Mouse (Mus musculus): Measurements from ENCODE around the gene Jade1.
A peak's percentile ranks its signal among the peaks of the same experiment; 100 is the strongest.

Jade1 gene

DNA sequence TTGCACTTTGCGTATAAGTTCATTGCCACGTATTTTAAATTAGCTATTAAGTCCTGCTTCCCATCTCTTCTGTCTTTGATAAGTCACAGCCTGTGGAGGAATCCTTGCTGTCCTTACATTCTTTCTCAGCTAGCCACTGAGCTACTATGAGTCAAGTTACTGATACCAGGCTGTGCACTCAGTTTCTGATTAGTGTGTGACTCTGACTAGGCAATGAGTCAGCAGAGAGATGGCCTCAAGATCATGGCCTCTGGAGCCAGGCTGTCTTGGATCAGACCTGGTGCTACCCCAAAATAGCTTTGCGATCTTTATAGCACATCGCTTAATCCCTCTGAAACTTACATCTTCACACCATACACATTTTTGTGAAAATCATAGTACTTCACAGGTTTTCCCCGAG is 8.2 kb upstream of the Jade1 start:
- no peak for ATAC-seq (ENCODE audit: insufficient number of reproducible peaks, low FRiP score, low TSS enrichment)

DNA sequence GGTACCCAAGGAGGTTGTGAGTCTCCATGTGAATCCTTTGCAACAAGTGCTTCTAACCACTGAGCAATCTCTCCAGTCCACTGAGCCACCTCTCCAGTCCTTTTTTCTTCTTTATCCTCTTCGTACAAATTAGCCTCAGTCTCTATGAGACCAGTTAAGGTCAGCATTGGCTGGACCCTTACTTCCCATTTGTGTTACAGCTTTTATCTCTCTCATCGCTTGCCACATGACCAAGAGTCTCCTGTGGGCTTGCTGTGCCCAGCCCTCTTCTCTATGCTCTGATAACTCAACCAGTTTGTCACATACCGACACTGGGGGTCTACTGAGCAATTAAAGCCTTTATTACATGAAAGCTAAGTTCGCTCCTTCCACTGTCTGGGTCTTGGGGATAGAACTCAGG is 7.3 kb upstream of the Jade1 start:
- ATAC-seq (ENCODE audit: insufficient number of reproducible peaks, low FRiP score, low TSS enrichment), result no peak

DNA sequence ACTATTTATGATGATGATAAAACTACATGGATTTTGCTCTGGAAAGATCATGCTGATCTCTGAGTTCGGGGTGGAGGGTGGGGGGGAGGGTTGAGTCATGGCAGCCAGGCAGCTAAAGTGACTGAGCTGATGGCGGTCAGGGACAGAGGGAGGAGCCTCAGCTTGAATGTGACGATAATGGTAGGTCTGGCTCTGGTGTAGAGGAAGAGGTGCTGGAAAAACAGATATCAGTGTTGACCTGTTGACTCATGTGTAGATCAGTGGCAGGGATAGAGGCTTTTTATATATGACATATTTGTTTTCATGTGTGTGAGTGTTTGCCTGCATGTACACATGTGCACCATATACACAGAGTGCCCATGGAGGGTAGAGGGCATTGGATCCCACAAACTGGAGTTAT is 3.9 kb upstream of the Jade1 start:
- ATAC-seq (ENCODE audit: insufficient number of reproducible peaks, low FRiP score, low TSS enrichment), result no peak

DNA sequence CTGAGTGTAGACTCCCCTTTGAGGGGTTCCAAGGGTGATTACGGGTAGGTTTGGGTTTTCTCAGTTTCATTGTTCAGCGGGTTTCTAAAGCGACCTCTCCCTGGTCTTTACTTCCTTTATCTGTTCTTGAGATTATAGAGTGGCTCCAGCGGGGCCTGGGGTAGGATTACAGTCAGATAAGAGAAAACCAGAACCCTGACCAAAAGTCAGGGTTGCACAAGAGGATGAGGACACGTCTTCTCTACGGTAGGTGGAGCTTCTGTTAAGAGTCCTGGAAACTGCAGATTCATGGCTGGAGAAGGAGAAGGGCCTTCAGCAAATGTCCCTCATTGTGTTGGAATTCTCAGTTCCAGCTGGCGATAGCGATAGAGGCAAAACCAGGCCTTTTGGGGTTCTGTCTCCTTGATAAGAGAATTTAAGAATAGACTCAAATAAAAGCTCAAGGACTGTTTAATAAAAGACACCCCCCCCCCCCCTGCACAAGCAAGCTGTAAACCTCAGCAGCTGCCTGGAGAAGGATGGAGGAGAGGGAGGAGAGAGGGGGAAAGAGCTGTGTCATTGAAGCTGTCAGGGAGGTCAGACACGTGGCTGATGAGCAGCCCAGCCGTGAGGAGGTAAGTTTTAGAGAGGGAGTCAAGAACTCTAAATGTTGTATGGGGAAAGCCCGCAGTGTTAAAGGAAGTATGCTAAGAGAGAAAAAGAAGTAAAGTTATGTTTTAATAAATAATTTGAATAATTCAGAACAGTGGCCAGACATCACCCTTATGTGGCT is 2.6 kb upstream of the Jade1 start:
- ATAC-seq (ENCODE audit: insufficient number of reproducible peaks, low FRiP score, low TSS enrichment), result no peak

DNA sequence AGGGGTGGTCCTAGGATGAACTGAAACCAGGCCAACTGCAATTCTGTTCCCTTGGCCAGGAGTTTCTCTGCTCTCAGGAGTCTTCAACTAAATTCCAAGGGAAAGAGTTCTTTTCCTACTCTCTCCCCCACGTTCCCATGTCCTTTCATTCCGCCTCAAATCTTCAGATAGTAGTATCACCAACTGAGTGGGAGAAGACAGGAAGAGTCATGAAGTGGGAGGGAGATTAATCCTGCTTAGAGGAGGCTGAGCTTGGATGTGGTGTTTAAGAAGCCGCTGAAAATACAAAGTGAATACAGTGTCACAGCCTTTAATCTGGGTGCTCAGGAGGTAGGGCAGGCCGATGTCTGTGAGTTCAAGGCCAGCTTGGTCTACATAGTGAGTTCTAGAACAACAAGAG is 1.9 kb upstream of the Jade1 start:
- no peak for ATAC-seq (ENCODE audit: insufficient number of reproducible peaks, low FRiP score, low TSS enrichment)

DNA sequence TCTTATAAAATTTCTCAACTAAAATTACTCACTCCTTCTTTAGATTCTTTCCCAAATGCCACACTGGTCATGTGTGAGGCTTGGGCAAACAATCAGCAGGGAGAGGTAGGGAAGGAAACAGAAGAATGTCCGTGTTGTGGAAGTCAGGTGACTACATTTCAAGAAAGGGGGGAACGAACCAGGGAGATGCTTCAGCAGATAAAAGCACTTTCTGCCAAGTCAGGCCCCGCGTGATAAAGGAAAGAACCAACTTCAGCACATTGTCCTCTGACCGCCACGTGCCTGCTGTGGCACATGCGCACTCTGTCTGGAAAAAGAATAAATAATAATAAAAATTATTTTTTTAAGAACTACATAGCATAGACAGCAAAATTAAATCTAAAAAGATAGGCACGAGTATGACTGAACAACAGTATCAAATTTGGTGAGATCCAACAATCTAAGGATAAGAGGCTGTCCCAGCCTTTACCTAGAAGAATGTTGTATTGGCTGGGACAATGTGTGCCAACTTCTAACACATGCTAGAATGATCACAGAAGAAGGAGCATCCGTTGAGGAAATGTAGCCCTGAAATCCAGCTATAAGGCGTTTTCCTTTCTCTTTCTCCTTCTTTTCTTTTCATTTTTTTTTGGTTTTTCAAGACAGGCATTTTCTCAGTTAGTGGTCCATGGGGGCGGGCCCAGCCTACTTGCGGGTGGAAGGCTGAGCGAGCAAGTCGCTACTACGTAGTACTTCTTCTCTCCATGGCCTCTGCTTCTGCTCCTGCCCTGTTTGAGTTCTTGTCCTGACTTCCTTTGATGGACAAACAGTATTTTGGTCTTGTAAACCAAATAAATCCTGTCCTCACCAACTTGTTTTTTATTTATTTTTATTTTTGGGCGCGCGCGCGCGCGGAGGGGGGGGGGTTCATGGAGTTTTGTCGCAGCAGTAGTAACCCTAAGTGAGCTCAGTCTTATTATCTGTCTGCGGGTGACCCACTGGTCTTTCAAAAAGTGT is 753 bp upstream of the Jade1 start:
- ATAC-seq (ENCODE audit: insufficient number of reproducible peaks, low FRiP score, low TSS enrichment), result no peak

DNA sequence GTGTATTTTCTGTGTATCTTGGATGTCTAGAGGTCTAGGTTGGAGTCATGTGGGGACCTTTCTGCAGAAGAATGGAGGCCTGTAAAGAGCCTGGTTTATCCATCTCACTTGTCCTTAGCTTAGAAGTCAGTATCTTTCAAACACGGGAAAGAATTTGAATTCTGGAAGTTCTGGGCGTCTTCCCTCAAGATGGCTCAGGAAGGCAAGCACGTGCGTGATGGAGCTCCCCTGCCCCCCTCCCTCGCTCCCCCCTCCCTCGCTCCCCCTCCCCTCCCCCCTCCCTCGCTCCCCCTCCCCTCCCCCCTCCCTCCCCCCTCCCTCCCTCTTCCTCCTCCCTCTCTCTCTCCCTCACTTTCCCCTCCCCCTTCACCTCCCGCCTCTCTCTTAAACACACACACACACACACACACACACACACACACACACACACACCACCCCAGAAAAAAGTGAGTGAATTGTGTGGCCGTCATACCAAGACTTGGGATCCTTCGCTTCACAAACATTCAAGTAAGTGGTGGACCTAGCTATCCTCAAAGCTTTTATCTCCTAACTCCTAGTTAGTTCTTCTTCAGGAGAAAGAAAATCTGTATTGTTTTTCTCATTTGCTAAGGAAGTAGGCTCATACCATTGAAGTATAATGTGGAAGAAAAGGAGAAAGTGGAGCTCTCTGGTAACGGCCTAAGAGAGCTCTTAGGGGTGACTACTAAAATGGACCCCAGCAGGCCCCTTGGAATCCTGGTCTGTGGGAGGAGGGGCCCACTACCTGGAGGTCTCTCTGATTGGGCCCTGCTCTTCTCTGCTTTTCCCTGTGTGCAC is 1.1 kb downstream of the Jade1 start:
- no peak for ATAC-seq (ENCODE audit: insufficient number of reproducible peaks, low FRiP score, low TSS enrichment)

DNA sequence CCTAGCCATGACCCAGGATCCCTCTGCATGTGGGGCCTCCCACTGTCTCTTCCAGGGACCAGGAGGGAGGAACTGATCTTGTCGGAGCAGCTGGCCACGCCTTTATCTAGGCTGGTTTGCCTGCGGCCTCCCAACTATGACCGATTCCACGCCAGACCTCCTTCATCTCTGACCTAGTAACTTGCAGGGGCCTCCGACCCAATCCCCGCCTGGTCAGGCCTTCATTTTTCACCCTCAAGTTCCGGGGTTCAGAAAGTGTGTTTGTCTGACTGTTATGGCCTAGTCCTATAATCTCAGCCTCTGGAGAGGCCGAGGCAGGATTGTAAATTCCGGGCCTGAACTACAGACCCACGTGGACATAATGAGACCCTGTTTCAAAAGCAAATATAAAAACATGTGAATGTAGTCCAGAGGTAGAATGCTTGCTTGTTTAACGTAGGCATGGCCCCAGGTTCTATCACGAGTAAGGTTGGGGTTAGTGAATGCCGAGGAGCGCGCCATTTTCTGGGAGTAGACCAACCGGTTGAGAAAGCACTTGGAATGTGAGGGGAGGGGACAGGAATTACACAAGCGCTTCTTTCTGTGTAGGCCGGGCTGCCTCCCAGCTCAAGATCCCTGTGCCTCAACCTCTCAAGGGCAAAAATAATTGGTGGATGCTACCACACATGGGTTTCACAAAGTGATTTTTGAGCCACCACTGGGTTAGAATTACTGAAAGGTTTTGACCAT is 1.9 kb downstream of the Jade1 start:
- no peak for ATAC-seq (ENCODE audit: insufficient number of reproducible peaks, low FRiP score, low TSS enrichment)

DNA sequence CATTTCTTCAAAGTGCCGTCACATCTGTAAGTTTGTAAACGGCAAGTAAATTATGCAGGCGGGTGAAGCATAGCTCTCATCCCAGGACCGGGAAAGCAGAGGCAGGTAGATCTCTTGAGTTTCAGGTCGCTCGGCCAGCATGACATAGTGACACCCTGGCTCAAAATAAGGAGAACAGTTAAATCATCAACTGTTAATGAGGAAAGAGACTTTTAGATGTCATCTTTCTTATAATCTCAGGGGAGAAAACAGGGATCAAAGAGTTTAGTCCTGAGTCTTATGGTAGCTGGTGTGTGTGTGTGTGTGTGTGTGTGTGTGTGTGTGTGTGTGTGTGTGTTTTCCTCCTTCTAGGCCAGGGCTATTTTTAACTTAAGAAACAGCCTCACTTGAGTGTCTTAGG is 5.0 kb downstream of the Jade1 start:
- ATAC-seq (ENCODE audit: insufficient number of reproducible peaks, low FRiP score, low TSS enrichment), result no peak

DNA sequence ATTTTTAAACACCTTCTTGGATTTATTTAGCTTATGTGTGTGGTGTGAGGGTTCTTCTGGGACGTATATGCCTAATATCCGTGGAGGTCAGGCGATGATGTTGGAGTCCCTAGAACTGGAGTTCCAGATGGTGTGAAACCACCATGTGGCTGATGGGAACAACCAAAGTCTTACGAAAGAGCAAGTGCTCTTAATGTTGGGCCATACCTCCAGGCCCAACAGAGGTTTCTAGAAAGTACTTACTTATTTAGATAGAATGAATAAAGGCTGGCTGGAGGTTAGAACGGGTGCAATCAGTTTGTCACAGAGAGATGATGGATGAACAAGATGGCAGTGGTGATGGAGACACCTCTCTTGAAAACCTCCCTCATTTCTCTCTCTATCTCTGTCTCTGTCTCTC is 6.3 kb downstream of the Jade1 start:
- ATAC-seq (ENCODE audit: insufficient number of reproducible peaks, low FRiP score, low TSS enrichment), result no peak

DNA sequence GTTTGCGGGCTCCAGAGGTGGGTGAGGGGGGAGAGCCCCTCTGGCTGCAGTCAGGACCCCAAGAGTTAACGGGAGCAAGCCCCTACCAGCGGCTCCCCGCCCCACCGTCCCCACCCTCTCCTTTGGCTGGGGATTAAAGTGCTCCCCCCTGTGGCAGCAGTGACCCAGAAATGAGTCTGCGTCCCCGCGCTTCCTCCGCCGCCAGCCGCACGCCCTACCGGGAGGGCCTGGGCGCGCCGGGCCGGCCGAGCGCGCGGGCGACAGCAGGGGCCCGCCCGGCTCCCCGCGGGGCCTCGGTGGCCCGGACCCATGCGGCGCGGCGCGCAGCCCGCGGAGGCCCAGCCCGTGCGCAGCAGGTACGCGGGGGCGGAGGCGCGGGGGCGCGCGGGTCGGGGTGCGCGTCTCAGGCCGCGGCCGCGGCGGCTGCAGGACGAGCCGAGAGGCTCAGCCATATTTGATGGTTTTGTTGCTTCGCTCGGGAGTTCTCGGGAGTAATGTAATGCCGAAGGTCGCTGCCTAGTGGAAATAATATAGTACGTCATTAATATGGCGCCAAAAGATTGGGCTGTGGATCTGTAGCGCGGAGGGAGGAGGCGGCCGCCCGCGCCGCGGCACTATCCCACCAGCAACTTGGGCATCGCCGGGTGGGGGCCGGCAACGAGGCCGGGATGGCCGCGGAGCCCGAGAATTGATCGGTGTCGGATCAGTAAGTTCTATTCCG is 7.8 kb downstream of the Jade1 start:
- ATAC-seq (ENCODE audit: insufficient number of reproducible peaks, low FRiP score, low TSS enrichment), result peak; percentile 50

DNA sequence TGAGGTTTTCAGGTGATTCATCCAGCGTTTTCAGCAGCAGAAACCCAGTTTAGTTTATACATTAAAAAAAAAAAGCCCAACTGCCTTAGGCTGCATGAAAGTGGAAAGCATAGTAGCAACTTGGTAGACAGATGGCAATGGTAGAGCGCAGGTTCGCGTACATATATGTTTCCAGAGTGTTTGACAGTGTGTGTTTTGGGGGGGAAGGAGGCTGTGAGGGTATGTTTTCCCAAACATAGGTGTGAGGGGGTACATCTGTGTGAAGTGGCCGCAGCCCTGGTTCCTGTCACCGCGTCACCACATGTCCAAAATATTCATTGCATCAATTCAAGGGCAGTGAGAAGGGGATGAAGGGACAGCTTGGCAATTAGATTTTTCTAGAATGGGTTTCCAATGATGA is 8.5 kb downstream of the Jade1 start:
- ATAC-seq (ENCODE audit: insufficient number of reproducible peaks, low FRiP score, low TSS enrichment), result no peak

DNA sequence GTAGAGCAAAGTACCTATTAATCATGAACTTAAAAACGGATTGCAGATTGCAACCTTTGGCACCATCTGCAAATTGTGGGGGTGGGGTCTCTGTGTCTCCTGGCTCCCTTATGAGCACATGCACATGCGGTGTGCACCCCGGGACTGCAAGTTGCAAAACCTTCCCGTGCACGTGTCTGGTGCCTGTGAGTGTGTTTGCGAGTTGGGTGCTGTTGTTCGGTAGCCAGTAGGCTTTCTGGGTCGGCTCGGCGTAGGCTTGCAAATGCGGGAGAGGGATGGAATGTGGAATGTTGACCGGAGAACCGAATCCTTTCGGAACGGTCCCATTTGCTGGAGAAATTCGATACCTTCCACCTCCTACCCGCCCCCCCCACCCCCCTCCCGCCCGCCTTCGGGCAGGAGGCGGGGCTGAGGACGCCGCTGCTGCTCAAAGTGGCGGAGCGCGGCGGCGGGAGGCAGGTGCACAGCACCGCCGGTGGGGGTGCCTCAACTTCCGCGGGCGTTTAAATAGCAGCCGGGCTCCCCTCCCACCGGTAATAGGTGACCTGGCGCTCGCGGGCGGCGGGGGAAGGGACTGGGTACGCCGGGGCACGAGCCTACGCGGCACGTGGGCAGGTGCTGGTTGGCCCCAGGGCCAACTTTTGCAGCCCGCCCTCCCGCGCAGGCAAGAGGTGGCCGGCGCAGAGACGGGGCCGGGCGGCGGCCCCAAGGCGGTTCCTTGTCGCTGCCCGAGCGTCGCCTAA is 9.1 kb downstream of the Jade1 start:
- peak; percentile 43 for ATAC-seq (ENCODE audit: insufficient number of reproducible peaks, low FRiP score, low TSS enrichment)

DNA sequence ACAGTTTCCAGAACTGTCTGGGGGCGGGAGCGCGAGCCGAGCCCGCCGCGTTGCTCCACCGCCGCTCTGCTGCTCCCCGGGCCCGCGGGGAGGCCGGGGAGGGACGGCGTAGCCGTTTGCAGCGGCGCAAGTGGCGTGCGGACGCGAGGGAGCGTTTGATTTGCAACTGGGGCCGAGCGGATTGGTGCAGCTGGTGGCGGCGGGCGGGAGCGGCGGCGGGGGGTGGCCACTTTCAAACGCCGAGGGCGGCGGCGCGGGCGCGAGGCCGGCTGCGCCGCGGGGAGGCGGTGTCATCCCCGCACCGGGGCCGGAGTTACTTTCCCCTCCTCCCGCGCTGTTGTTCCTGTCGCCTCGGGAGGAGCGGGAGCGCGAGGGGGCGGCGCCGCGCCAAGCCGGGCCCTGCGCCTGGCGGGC is 9.9 kb downstream of the Jade1 start:
- ATAC-seq (ENCODE audit: insufficient number of reproducible peaks, low FRiP score, low TSS enrichment), result peak; percentile 53

DNA sequence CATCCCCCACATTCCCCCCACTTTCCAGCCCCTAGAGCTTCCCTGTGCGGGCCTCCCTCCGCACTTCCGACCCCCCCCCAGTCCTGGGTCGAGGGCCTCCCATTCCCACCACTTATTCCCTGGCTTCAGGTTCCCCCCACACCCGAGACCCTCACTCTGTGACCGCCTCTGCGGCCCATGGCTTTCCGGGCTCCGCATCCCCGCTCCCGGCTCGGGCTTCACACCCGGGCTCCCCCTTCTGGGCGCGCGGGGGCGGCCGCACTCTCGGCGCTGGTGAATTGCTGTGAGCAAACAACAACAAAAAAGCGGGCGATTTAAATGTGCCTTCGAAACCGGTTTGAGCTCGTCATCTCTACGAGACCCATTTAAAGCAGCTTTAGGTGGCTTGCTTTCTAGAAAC is 10.4 kb downstream of the Jade1 start:
- peak; percentile 32 for ATAC-seq (ENCODE audit: insufficient number of reproducible peaks, low FRiP score, low TSS enrichment)

DNA sequence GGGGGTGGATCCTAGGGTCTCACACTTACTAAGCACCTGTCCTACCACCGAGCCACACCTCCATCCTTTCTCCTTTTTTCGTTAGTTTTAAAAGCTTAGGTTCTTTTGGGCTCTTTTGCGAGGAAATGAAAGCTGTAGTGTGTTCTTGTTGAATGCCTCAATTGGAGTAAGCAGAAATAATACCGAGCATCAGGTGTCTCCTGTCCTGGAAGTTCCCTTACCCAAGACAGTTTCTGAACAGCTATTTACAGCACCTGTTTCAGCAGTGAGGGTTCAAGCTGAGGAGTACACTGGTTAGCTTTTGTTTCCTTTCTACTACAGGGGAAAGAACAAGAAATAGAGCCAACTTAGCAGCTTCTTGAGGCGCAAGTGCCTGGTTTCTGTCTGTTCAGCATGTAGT is 14.4 kb downstream of the Jade1 start:
- ATAC-seq (ENCODE audit: insufficient number of reproducible peaks, low FRiP score, low TSS enrichment), result no peak

DNA sequence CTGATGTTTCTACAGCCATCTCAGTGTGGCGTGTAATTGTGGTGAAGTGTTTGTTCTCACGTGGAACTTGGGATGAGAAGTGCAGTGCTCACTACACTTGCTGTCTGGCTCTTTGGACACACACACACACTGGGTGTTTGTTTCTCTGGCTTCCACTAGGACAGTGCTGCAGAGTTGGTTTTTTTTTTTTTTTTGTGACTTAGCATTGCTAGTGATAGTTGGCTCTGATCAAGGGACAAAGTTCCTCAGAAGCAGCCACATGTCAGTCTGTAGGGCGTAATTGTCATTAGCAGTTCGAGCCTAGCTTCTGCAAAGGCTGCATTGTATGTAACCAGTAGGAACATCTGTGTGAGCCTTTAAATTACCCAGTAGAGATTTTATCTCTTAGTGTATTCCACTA is 16.6 kb downstream of the Jade1 start:
- no peak for ATAC-seq (ENCODE audit: insufficient number of reproducible peaks, low FRiP score, low TSS enrichment)

DNA sequence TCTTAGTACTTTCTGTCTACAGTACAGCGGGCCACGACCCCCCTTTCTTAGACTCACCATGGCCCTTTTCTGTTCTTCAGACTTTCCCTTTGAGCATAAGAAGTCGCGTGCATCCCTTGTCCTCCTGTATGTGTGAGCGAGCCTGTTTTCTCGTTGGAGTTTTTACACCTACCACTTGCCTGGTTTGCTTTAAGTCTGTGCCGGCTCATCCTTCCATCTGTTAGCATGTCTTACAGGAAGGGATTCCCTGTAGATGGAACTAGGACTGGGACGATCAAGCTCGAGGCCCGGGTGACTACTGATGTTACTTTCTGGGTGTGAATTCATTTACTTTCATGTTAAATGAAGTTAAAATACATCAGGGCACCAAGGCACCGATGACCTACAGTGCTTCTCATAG is 17.4 kb downstream of the Jade1 start:
- no peak for ATAC-seq (ENCODE audit: insufficient number of reproducible peaks, low FRiP score, low TSS enrichment)

DNA sequence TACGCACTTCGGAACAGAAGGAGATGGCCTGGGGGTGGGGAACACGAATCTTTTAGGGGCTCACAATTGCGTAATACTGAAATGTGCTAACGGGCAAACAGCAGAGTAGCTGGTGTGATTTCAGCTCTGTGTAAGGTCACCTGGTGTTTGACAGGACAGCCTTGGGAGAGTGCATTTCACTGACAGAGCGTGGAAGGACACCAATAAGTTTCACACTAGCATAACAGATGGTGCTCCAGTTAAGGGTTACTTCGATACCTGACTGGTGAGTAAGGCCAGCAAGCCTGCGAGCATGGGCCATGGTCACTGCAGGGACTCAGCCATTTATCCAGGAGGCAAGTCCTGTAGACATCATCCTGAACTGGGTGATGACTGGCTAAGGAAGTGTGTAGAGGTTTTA is 18.7 kb downstream of the Jade1 start:
- peak; percentile 27; the same call in 1 of the 2 replicates for ATAC-seq (ENCODE audit: insufficient number of reproducible peaks, low FRiP score, low TSS enrichment)
